Mouse (Mus musculus): ENCODE measurements at regions not wholly inside any gene's neighbourhood (a gene's known extent, or its start where the extent isn't known, plus 50 kb on each side); places are given as distances from the start of the nearest gene placed in this dataset.

DNA sequence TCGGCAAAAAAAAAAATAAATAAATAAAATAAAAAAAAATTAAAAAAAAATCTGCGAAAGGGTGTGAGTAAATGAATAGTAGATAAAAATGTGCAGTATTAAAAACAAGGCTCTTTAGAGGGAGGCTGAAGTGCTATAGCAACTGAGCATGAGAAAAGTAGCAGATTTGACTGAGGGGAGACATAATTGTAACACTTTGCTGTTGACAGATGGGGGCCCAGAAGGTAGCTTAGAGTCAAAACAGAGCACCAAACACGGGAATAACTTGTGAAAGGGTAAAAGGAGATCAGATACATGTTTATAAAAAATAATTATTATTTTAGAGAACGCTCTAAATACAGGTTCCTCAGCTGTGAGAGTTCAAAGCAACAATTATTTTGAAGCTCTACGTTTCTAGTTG is 605.1 kb downstream of the Tmem182 start:
- no peak for TF ChIP-seq TAL1 (conservative IDR thresholded peaks at IDR 0.05; ENCODE audit: low read depth, low read length)
- no peak for TF ChIP-seq CTCF (IDR thresholded peaks at IDR 0.05; ENCODE audit: low read depth, low read length)
- no peak for TF ChIP-seq GATA1 (IDR thresholded peaks at IDR 0.05; ENCODE audit: borderline replicate concordance, low read length)
